Mouse (Mus musculus) lung, adult 2 months (tissue): ENCODE results near the gene Cfdp1.

Experiments
- CTCF ChIP-seq: fragments of 200-500 bp; IDR thresholded peaks from 2 replicates; pipeline ENCODE4 v1.5.1; 2011; ENCODE audit warnings: mild to moderate bottlenecking, low read length, control low read depth; ENCODE audit not compliant: insufficient read depth
- POLR2A ChIP-seq: fragments of 200-500 bp; IDR thresholded peaks from 2 replicates; pipeline ENCODE4 v1.6.1; 2011; ENCODE audit warnings: low read depth, mild to moderate bottlenecking, control low read depth, low read length, borderline replicate concordance; ENCODE audit errors: extremely low read depth

DNA sequence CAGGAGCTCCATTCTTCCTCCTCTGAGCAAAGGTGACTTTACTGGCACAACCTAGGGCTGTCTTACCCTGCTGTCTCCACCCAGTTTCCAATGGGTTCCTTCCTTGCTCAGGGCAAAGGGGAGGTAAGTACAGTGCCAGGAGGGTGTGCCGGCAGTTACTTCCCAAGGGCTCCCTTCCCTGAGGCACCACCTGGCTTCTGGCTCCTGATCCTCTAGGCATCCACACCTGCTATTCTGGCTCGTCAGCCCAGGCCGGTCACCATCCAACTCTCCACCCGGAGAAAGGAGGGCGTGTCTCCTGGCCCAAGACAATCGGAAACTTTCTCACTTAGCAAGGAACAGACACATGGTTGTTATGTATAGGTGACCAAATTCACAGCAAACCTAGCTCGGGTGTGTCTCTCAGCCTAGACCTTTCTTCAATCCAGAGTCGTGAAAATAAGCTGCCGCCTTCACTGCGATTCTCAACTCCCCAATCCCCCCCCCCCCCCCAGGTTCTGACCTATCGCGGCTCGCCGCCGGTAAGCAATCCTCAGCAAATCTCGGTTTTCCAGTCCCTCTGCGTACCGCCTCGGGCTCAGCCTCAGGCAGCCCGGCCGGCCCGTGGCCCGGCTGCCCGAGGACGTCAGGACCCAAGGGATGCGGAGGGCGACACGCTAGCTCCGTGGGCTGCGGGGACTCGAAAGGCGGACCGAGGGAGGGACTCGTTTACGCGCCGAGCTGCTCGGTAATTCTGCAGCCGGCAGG, 122.7 kb downstream of the Cfdp1 start:
- TF ChIP-seq CTCF, result no peak
- TF ChIP-seq POLR2A, result no peak
